Mouse (Mus musculus): ENCODE results near the gene Gm10320.

The Gm10320 gene

GRCm38 (mm10) chr13:98491909-98492308 is at the start of gene Gm10320:
TSS of gene Gm10320 (minus strand) at chr13:98492001.
- no peak for DNase-seq (ENCODE audit: low read depth, low spot score)

- no peak for DNase-seq (ENCODE audit: low read depth, low spot score)
Measured at GRCm38 (mm10) chr13:98541601-98542000, 49.8 kb upstream of the Gm10320 start.

- DNase-seq (ENCODE audit: low read depth, low spot score), result no peak
Measured at GRCm38 (mm10) chr13:98540206-98540605, 48.4 kb upstream of the Gm10320 start.

GRCm38 (mm10) chr13:98539311-98539710 is 47.5 kb upstream of the Gm10320 start:
- no peak for DNase-seq (ENCODE audit: low read depth, low spot score)

- no peak for DNase-seq (ENCODE audit: low read depth, low spot score)
Measured at GRCm38 (mm10) chr13:98538587-98538986, 46.8 kb upstream of the Gm10320 start.

- no peak for DNase-seq (ENCODE audit: low read depth, low spot score)
Measured at GRCm38 (mm10) chr13:98534913-98535262, 43.1 kb upstream of the Gm10320 start.

- DNase-seq (ENCODE audit: low read depth, low spot score), result no peak
Measured at GRCm38 (mm10) chr13:98534190-98534912, 42.5 kb upstream of the Gm10320 start.

- DNase-seq (ENCODE audit: low read depth, low spot score), result no peak
Measured at GRCm38 (mm10) chr13:98533415-98533814, 41.6 kb upstream of the Gm10320 start.

- DNase-seq (ENCODE audit: low read depth, low spot score), result no peak
Measured at GRCm38 (mm10) chr13:98532699-98533375, 41.0 kb upstream of the Gm10320 start.

- no peak for DNase-seq (ENCODE audit: low read depth, low spot score)
Measured at GRCm38 (mm10) chr13:98531976-98532375, 40.2 kb upstream of the Gm10320 start.

- no peak for DNase-seq (ENCODE audit: low read depth, low spot score)
Measured at GRCm38 (mm10) chr13:98531306-98531705, 39.5 kb upstream of the Gm10320 start.

- no peak for DNase-seq (ENCODE audit: low read depth, low spot score)
Measured at GRCm38 (mm10) chr13:98523719-98524316, 32.0 kb upstream of the Gm10320 start.

- no peak for DNase-seq (ENCODE audit: low read depth, low spot score)
Measured at GRCm38 (mm10) chr13:98518341-98518740, 26.5 kb upstream of the Gm10320 start.

- no peak for DNase-seq (ENCODE audit: low read depth, low spot score)
Measured at GRCm38 (mm10) chr13:98517666-98518065, 25.9 kb upstream of the Gm10320 start.

GRCm38 (mm10) chr13:98516985-98517384 is 25.2 kb upstream of the Gm10320 start:
- no peak for DNase-seq (ENCODE audit: low read depth, low spot score)

GRCm38 (mm10) chr13:98512066-98512465 is 20.3 kb upstream of the Gm10320 start:
- no peak for DNase-seq (ENCODE audit: low read depth, low spot score)

- no peak for DNase-seq (ENCODE audit: low read depth, low spot score)
Measured at GRCm38 (mm10) chr13:98507656-98508055, 15.9 kb upstream of the Gm10320 start.

- no peak for DNase-seq (ENCODE audit: low read depth, low spot score)
Measured at GRCm38 (mm10) chr13:98506496-98506895, 14.7 kb upstream of the Gm10320 start.

GRCm38 (mm10) chr13:98505989-98506388 is 14.2 kb upstream of the Gm10320 start:
- DNase-seq (ENCODE audit: low read depth, low spot score), result no peak

GRCm38 (mm10) chr13:98505489-98505857 is 13.7 kb upstream of the Gm10320 start:
- DNase-seq (ENCODE audit: low read depth, low spot score), result no peak

- DNase-seq (ENCODE audit: low read depth, low spot score), result no peak
Measured at GRCm38 (mm10) chr13:98504661-98505488, 13.1 kb upstream of the Gm10320 start.

GRCm38 (mm10) chr13:98504181-98504660 is 12.4 kb upstream of the Gm10320 start:
- no peak for DNase-seq (ENCODE audit: low read depth, low spot score)
